Mouse (Mus musculus) heart, postnatal 0 days (tissue): ENCODE data around the gene Galnt10. TPM values are rescaled to one million over a fixed set of nuclear protein-coding genes. Genes with fewer than 3 reads are reported as not detected.

Experiments
- ATAC-seq: fragments of 200-750 bp; cut with Nextera tagmentation; 2 replicates; pipeline ENCODE4 v1.8.0; 2017; ENCODE audit warnings: low read depth, moderate number of reproducible peaks, moderate library complexity; ENCODE audit not compliant: insufficient read depth
- DNase-seq: peaks from one replicate; pipeline ENCODE4 v3.0.0-alpha.2; 2016; ENCODE audit warnings: low spot score
- H3K27ac ChIP-seq: fragments of 300-500 bp; sonication (generic); 2 replicates; pipeline ENCODE4 v1.5.1; 2014; ENCODE audit warnings: low read depth, mild to moderate bottlenecking
- H3K27me3 ChIP-seq: fragments of 300-500 bp; sonication (generic); 2 replicates; pipeline ENCODE4 v1.6.1; 2014; ENCODE audit warnings: low read length, mixed read lengths; ENCODE audit not compliant: control insufficient read depth, insufficient read depth
- H3K36me3 ChIP-seq: fragments of 300-500 bp; sonication (generic); replicated peaks from 2 replicates; pipeline ENCODE4 v1.6.1; 2014; ENCODE audit warnings: low read length, mixed read lengths; ENCODE audit not compliant: control insufficient read depth, insufficient read depth
- H3K4me1 ChIP-seq: fragments of 300-500 bp; sonication (generic); 2 replicates; pipeline ENCODE4 v1.6.1; 2014; ENCODE audit warnings: antibody characterized with exemption; ENCODE audit not compliant: control insufficient read depth, insufficient read depth
- H3K4me2 ChIP-seq: fragments of 300-500 bp; sonication (generic); 2 replicates; pipeline ENCODE4 v1.6.1; 2014; ENCODE audit warnings: low read depth, mild to moderate bottlenecking, low read length, moderate library complexity
- H3K4me3 ChIP-seq: fragments of 300-500 bp; sonication (generic); 2 replicates; pipeline ENCODE4 v1.5.1; 2014; ENCODE audit warnings: low read depth, low read length
- H3K9ac ChIP-seq: fragments of 300-500 bp; sonication (generic); replicated peaks from 2 replicates; pipeline ENCODE4 v1.6.1; 2014; ENCODE audit warnings: low read depth, low read length, mixed read lengths
- H3K9me3 ChIP-seq: fragments of 300-500 bp; sonication (generic); replicated peaks from 2 replicates; pipeline ENCODE4 v1.6.1; 2016; ENCODE audit warnings: low read length; ENCODE audit not compliant: control insufficient read depth
- CTCF ChIP-seq: IDR thresholded peaks from 2 replicates; pipeline ENCODE4 v1.5.1; 2016; ENCODE audit warnings: antibody characterized with exemption, control low read depth, low read depth
- EP300 ChIP-seq: IDR thresholded peaks from 2 replicates; pipeline ENCODE4 v1.6.1; 2016; ENCODE audit warnings: antibody characterized with exemption, low read depth
- WGBS: fragments of 180-500 bp; shearing (Covaris S2); extraction: QIAGEN DNeasy Blood & Tissue Kit; methylation state at CpG from one replicate; pipeline ENCODE4 v1.1.7; 2014; 5-methylcytosine and 5-hydroxymethylcytosine counted together
- polyA plus RNA-seq: library from polyadenylated mRNA; unstranded; fragments of >200 nt; fragmentation: Nextera tagmentation; extraction: Ambion mirVana; gene quantifications from 2 replicates; pipeline ENCODE4 v1.2.1, GENCODE M21; 2015
- total RNA-seq: library from RNA; depleted of rRNA; stranded (reverse); fragments of >200 nt; gene quantifications from 2 replicates; pipeline ENCODE4 v1.2.3, GENCODE M21; 2014; ENCODE audit warnings: low replicate concordance

Galnt10 gene
- total and polyA plus RNA-seq, 2 experiments from 2014 or later, result 3.4 to 4.3 TPM

DNA sequence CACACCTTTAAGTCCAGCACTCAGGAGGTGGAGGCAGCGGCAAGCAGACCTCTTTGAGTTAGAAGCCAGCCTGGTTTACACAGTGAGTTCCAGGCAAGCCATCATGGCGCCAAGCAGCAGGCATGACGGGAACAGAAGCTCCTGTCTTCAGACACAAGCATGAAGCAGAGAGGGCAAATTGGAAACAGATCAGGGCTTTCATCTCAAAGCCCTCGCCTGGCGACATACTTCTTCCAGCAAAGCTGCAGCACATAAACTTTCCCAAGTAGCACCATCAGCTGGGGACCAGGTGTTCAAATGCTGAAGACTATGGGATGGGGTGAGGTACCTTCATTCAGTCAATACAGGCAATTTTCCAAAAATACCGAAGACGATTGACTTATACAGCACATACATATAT, 54.9 kb downstream of the Galnt10 start:
- Histone ChIP-seq H3K27ac (no peak overlapping the region), H3K36me3 (0 out of 2 replicates have a peak, but pooled peaks cover 4% of the 10 kb centered on the region), H3K4me1 (0 out of 2 replicates have a peak, but pooled peaks cover 8% of the 10 kb centered on the region), H3K9me3 (0 out of 2 replicates have a peak, but pooled peaks cover 7% of the 10 kb centered on the region), H3K9ac (no peak overlapping the region), H3K4me2 (no peak overlapping the region), H3K27me3 (no peaks in the 10 kb centered on the region), H3K4me3 (no peak overlapping the region)
- WGBS, result 96% methylated on average over 7 of the region's 7 CpGs
- DNase-seq (no peak), ATAC-seq (no peak)
- TF ChIP-seq CTCF, result no peak
- no peak for TF ChIP-seq EP300

DNA sequence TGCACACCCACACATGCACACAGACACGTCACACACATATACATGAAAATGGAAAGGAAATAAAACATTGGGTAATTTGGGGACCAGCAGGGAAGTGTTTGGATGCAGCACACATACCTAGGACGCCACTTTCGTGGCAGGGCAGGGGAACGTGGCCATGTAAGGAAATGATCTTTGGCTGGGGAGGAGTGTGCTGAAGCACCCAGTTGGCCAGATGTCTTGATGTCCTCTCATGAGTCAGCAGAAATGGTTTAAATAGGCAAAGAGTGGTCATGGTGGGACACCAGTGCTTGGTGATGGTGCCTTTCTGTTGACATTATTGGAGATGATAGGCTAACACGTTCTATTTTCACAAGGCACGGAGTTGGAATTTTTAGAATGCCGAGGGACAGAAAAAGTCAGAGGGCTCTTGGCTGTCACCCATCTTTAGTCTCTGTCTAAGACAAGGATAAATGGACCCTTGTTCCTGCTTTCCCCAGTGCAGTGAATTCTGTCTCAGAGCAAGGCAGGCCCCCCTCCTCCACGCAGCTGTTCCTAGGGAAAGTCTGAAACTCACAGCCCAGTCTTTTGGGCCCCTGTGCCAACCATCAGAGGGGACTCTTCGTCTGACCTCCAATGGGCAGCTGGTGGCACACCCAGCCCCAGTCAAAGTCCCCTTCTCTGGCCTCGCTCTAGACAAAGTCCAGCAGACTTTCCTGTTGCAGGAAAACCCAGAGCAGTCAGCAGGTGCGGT, 56.1 kb downstream of the Galnt10 start:
- no peak for TF ChIP-seq EP300
- TF ChIP-seq CTCF, result no peak
- H3K9me3 ChIP-seq, result 0 out of 2 replicates have a peak, but pooled peaks cover 7% of the 10 kb centered on the region
- H3K36me3 ChIP-seq, result 0 out of 2 replicates have a peak, but pooled peaks cover 4% of the 10 kb centered on the region
- H3K9ac ChIP-seq, result no peak overlapping the region
- H3K27ac ChIP-seq, result no peak overlapping the region
- H3K4me3 ChIP-seq, result no peak overlapping the region
- no peak for DNase-seq
- no peak for ATAC-seq
- 50% methylated on average over 11 of the region's 11 CpGs for WGBS
- 0 out of 2 replicates have a peak, but pooled peaks cover 8% of the 10 kb centered on the region for H3K4me1 ChIP-seq
- no peak overlapping the region for H3K4me2 ChIP-seq
- H3K27me3 ChIP-seq, result no peaks in the 10 kb centered on the region

DNA sequence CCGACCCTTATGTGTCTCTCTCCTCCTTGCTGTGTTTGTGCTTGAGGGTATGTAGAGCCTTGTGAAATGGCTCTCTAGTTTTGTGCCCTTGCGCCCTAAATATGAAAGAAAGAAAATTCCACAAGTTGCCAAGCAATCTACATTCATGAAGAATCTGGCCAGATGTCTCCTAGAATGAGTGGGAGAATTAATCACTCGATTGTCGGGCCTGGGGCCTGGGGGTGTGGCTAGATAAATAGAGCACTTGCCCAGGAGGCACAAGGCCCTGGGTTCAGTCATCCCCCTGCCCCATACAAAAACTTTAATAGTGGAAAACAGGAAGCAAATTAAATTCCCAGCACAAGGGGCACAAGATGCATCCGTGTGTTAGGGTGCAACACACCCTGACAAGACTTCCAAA, 56.7 kb downstream of the Galnt10 start:
- TF ChIP-seq CTCF (no peak), EP300 (no peak)
- no peak for DNase-seq
- no peak for ATAC-seq
- Histone ChIP-seq H3K9me3 (peaks cover 7% of the 10 kb centered on the region; the same call in 1 of the 2 replicates), H3K27me3 (no peaks in the 10 kb centered on the region), H3K36me3 (0 out of 2 replicates have a peak, but pooled peaks cover 4% of the 10 kb centered on the region), H3K4me3 (no peak overlapping the region), H3K27ac (no peak overlapping the region), H3K4me1 (0 out of 2 replicates have a peak, but pooled peaks cover 8% of the 10 kb centered on the region), H3K9ac (no peak overlapping the region), H3K4me2 (no peak overlapping the region)
- WGBS, result 64% methylated on average over 5 of the region's 5 CpGs

DNA sequence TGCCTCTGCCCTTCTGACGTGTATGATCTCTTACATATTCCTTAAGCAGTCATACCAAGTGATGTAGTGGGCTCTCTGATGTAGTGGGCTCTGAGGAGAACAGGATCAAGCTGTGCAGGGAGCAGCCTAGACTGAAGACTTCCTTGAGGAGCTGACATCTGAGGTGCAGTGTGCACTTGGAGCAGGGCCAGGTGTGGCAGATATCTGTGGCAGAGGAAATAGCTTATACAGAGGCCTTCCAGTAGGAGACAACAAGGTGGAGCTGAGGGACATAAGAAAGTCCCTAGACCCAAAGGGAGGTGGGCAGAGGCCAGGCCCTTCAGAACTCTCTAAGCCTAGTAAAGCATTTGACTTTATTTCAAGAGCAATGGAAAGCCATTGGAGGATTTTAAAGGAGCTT, 61.4 kb downstream of the Galnt10 start:
- no peaks in the 10 kb centered on the region for H3K27me3 ChIP-seq
- H3K4me2 ChIP-seq, result no peak overlapping the region
- TF ChIP-seq EP300, result no peak
- no peak for TF ChIP-seq CTCF
- DNase-seq (no peak), ATAC-seq (no peak)
- WGBS, result 85% methylated on average over 1 of the region's 1 CpGs
- H3K4me3 ChIP-seq, result no peak overlapping the region
- H3K9me3 ChIP-seq, result peaks cover 7% of the 10 kb centered on the region; the same call in 1 of the 2 replicates
- H3K4me1 ChIP-seq, result 0 out of 2 replicates have a peak, but pooled peaks cover 1% of the 10 kb centered on the region
- H3K9ac ChIP-seq, result no peak overlapping the region
- H3K36me3 ChIP-seq, result 0 out of 2 replicates have a peak, but pooled peaks cover 4% of the 10 kb centered on the region
- no peak overlapping the region for H3K27ac ChIP-seq

DNA sequence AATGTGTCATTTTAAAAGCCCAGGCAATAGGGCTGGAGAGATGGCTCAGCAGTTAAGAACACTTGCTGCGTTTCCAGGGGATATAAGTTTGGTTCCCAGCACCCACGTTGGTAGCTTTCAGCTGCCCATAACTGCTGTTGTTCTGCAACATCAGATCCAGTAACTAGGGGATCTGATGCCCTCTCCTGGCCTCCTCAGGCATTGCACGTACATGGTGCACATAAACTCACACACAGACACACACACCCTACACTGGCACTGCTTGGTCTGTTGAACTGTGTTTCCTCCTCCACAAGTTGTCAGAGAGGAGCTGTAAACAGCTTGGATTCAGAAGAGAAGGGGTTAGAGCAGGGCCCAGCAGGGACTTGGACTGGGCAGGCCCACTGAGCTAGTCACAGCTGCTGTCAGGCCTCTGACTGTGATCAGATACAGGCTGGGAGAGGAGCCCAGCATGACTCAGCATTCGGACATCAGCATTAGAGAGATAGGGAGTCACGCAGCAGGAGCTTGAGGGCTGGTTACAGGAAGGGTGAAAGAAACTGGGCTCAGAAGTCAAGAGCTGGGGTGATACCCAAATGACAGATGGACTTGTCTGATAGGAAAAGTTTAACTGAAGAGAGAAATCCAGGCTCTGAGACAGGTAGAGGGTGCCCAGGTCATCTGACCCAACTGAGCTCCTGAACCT, 62.0 kb downstream of the Galnt10 start:
- H3K4me3 ChIP-seq, result no peak overlapping the region
- H3K4me2 ChIP-seq, result no peak overlapping the region
- no peak overlapping the region for H3K9ac ChIP-seq
- H3K27me3 ChIP-seq, result no peaks in the 10 kb centered on the region
- TF ChIP-seq EP300 (no peak), CTCF (no peak)
- H3K27ac ChIP-seq, result no peak overlapping the region
- peaks cover 7% of the 10 kb centered on the region; the same call in 1 of the 2 replicates for H3K9me3 ChIP-seq
- 0 out of 2 replicates have a peak, but pooled peaks cover 4% of the 10 kb centered on the region for H3K36me3 ChIP-seq
- H3K4me1 ChIP-seq, result no peaks in the 10 kb centered on the region
- ATAC-seq (no peak; the same call in 1 of the 2 replicates), DNase-seq (no peak)
- WGBS, result 79% methylated on average over 5 of the region's 5 CpGs
